Mouse (Mus musculus): Measurements from ENCODE around the gene Ppp1r35. TPM values are rescaled to one million over a fixed set of nuclear protein-coding genes. Genes with fewer than 3 reads are reported as not detected.

Gene Ppp1r35
- total and polyA plus RNA-seq, 2 experiments from 2014 or later, result 10.4 to 24.0 TPM

DNA sequence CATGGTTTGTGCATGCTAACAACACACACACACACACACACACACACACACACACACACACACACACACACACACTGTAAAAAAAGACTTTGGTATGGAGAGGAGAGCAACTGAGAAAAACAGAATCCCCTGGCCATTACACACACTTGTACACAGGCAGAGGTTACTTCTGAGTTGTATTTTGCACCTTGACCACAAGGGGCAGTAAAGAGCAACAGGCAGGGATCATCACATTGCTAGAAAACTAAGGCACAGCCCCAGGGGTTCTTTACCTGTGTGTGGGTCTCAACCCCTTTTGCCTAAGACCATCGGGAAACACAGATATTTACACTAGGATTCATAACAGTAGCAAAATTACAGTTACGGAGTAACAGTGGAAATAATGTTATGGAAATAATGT, 7.9 kb upstream of the Ppp1r35 start:
- WGBS, result 44% methylated on average over 2 of the region's 2 CpGs
- TF ChIP-seq EP300 (IDR thresholded peaks at IDR 0.05; ENCODE audit: low read depth) (no peak), CTCF (IDR thresholded peaks at IDR 0.05; ENCODE audit: low read depth) (peak; percentile 90)
- peak; percentile 40; the same call in 1 of the 2 replicates for ATAC-seq (ENCODE audit: insufficient read depth, low read depth)

DNA sequence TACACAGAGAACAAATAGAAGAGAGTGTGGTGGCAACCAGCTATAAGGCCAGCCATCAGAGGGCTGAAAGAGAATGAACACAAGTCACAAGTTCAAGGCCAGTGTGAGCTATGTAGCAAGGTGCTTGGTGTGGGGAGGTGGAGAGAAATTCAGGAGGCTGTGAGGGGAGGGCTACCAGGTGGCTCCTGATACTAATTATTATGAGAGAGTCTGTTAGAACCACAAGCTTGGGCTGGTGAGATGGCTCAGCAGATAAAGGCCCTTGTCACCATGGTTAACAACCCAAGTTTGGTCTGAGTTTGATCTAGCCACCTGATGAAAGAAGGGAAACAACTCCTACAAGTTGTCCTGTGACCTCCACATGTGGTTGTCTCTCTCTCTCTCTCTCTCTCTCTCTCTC, 5.9 kb upstream of the Ppp1r35 start:
- H3K4me2 ChIP-seq (ENCODE audit: low read depth, low read length), result no peak overlapping the region
- TF ChIP-seq EP300 (IDR thresholded peaks at IDR 0.05; ENCODE audit: low read depth) (no peak), CTCF (IDR thresholded peaks at IDR 0.05; ENCODE audit: low read depth) (no peak)
- H3K4me3 ChIP-seq (ENCODE audit: low read depth, low read length), result no peak overlapping the region
- H3K27me3 ChIP-seq (ENCODE audit: control insufficient read depth, insufficient read depth, low read length), result no peaks in the 10 kb centered on the region
- ATAC-seq (ENCODE audit: insufficient read depth, low read depth) (no peak), DNase-seq (ENCODE audit: low spot score) (no peak)
- H3K4me1 ChIP-seq (ENCODE audit: control insufficient read depth, insufficient read depth), result 0 out of 2 replicates have a peak, but pooled peaks cover 5% of the 10 kb centered on the region
- no peaks in the 10 kb centered on the region for H3K36me3 ChIP-seq (replicated peaks; ENCODE audit: control insufficient read depth, insufficient read depth, low read length)
- no peak overlapping the region for H3K9ac ChIP-seq (replicated peaks; ENCODE audit: low read depth, low read length)
- H3K9me3 ChIP-seq (replicated peaks; ENCODE audit: control insufficient read depth, low read length), result no peaks in the 10 kb centered on the region
- H3K27ac ChIP-seq (ENCODE audit: low read depth), result no peak overlapping the region

More for the DNA sequence above, 7.9 kb upstream of the Ppp1r35 start:
- Histone ChIP-seq H3K27me3 (ENCODE audit: control insufficient read depth, insufficient read depth, low read length) (no peaks in the 10 kb centered on the region), H3K27ac (ENCODE audit: low read depth) (no peak overlapping the region), H3K9me3 (replicated peaks; ENCODE audit: control insufficient read depth, low read length) (no peaks in the 10 kb centered on the region), H3K36me3 (replicated peaks; ENCODE audit: control insufficient read depth, insufficient read depth, low read length) (no peaks in the 10 kb centered on the region), H3K4me1 (ENCODE audit: control insufficient read depth, insufficient read depth) (no peaks in the 10 kb centered on the region), H3K4me2 (ENCODE audit: low read depth, low read length) (no peak overlapping the region), H3K9ac (replicated peaks; ENCODE audit: low read depth, low read length) (no peak overlapping the region), H3K4me3 (ENCODE audit: low read depth, low read length) (no peak overlapping the region)
- peak; percentile 48 for DNase-seq (ENCODE audit: low spot score)

DNA sequence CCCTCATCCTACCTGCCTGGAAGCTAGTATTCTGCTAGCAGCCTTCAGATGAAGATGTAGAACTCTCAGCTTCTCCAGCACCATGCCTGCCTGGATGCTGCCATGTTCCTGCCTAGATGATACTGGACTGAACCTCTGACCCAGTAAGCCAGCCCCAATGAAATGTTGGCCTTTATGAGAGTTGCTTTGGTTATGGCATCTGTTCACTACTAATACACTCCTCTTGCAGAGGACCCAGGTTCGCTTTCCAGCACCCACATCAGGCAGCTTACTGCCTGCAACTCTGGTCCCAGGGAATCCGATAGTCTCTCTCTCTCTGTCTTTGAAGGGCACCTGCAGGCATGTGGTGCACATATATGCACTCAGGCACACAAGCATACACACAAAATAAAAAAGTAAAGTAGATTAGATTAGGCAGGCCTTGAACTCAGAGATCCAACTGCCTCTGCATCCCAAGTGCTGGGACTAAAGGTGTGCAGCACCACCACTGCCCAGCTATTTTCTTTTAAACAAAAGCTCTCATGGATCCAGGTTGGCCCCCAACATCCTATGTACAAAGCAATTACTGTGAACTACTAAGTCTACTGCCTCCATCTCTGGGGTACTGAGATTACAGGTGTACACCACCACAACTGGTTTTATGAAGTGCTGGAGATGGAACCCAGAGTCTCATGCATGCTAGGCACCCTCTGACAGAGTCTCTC, 2.9 kb upstream of the Ppp1r35 start:
- 94% methylated on average over 2 of the region's 2 CpGs for WGBS
- ATAC-seq (ENCODE audit: insufficient read depth, low read depth) (no peak), DNase-seq (ENCODE audit: low spot score) (no peak)
- Histone ChIP-seq H3K27me3 (ENCODE audit: control insufficient read depth, insufficient read depth, low read length) (no peaks in the 10 kb centered on the region), H3K9ac (replicated peaks; ENCODE audit: low read depth, low read length) (no peak overlapping the region), H3K4me3 (ENCODE audit: low read depth, low read length) (no peak overlapping the region), H3K4me2 (ENCODE audit: low read depth, low read length) (no peak overlapping the region), H3K4me1 (ENCODE audit: control insufficient read depth, insufficient read depth) (peaks cover 18% of the 10 kb centered on the region), H3K9me3 (replicated peaks; ENCODE audit: control insufficient read depth, low read length) (no peaks in the 10 kb centered on the region), H3K36me3 (replicated peaks; ENCODE audit: control insufficient read depth, insufficient read depth, low read length) (peaks cover 5% of the 10 kb centered on the region; the same call in 1 of the 2 replicates), H3K27ac (ENCODE audit: low read depth) (peak overlapping the region; percentile 49; the same call in 1 of the 2 replicates)
- TF ChIP-seq EP300 (IDR thresholded peaks at IDR 0.05; ENCODE audit: low read depth), result no peak
- no peak for TF ChIP-seq CTCF (IDR thresholded peaks at IDR 0.05; ENCODE audit: low read depth)

DNA sequence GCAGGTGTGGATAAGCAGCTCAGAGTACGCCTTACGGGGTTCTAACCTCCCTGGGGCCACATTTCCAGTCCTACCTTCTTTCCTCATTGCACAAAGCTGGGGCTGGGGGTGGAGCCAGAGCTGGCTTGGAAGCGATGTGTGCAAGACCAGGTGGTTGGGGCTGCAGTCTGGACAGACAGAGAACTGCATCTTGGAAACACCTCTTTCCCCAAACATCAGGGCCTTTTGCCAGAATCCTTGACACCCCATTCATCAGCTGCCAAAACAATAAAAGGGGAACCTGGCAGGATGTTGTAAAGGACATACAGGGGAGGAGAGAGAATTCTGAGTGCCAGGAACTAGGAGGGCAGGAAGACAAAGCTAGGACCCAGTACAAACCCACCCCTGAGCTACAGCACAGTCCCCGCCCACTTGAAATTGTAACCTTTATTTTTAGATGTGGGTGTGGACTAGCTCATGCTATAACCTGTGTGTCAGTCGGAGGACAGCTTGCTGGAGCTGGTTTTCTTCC, 2.2 kb upstream of the Ppp1r35 start:
- Histone ChIP-seq H3K9ac (replicated peaks; ENCODE audit: low read depth, low read length) (no peak overlapping the region), H3K4me2 (ENCODE audit: low read depth, low read length) (no peak overlapping the region), H3K36me3 (replicated peaks; ENCODE audit: control insufficient read depth, insufficient read depth, low read length) (peaks cover 12% of the 10 kb centered on the region), H3K27me3 (ENCODE audit: control insufficient read depth, insufficient read depth, low read length) (no peaks in the 10 kb centered on the region), H3K4me1 (ENCODE audit: control insufficient read depth, insufficient read depth) (peaks cover 18% of the 10 kb centered on the region), H3K4me3 (ENCODE audit: low read depth, low read length) (no peak overlapping the region), H3K9me3 (replicated peaks; ENCODE audit: control insufficient read depth, low read length) (no peaks in the 10 kb centered on the region), H3K27ac (ENCODE audit: low read depth) (peak overlapping the region; percentile 49; the same call in 1 of the 2 replicates)
- 19% methylated on average over 5 of the region's 5 CpGs for WGBS
- DNase-seq (ENCODE audit: low spot score), result no peak
- TF ChIP-seq EP300 (IDR thresholded peaks at IDR 0.05; ENCODE audit: low read depth) (no peak), CTCF (IDR thresholded peaks at IDR 0.05; ENCODE audit: low read depth) (no peak)
- peak; percentile 42 for ATAC-seq (ENCODE audit: insufficient read depth, low read depth)

DNA sequence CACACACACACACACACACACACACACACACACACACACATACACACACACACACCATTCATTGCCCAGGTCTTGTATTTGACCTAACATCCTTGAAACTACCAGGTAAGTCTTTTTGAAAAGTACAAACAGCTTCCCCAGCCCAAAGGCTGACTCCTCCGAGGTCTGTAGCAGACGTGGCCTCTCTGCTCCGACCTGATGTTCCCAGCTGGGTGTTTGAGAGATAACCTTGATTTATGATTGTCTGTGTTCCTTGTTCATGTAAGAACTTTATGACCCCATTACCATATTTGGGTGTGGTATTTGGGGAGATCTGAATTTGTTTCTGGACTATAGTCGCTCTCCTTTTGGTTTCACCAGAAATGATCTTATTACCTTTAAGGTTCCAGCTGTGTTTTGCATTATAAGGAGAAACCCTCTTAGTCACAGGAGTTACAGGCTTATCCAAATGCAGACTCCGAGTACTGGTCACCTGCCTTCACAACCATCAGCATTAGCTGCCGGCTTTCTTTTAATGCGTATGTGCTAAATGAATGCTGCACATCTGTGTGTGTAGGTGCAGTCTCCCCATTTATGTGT, 1.3 kb upstream of the Ppp1r35 start:
- TF ChIP-seq CTCF (IDR thresholded peaks at IDR 0.05; ENCODE audit: low read depth) (no peak), EP300 (IDR thresholded peaks at IDR 0.05; ENCODE audit: low read depth) (no peak)
- 76% methylated on average over 7 of the region's 7 CpGs for WGBS
- Histone ChIP-seq H3K27me3 (ENCODE audit: control insufficient read depth, insufficient read depth, low read length) (no peaks in the 10 kb centered on the region), H3K36me3 (replicated peaks; ENCODE audit: control insufficient read depth, insufficient read depth, low read length) (peaks cover 21% of the 10 kb centered on the region), H3K4me1 (ENCODE audit: control insufficient read depth, insufficient read depth) (peaks cover 18% of the 10 kb centered on the region), H3K4me3 (ENCODE audit: low read depth, low read length) (no peak overlapping the region), H3K27ac (ENCODE audit: low read depth) (no peak overlapping the region), H3K9ac (replicated peaks; ENCODE audit: low read depth, low read length) (no peak overlapping the region), H3K4me2 (ENCODE audit: low read depth, low read length) (no peak overlapping the region), H3K9me3 (replicated peaks; ENCODE audit: control insufficient read depth, low read length) (no peaks in the 10 kb centered on the region)
- DNase-seq (ENCODE audit: low spot score) (no peak), ATAC-seq (ENCODE audit: insufficient read depth, low read depth) (no peak)
